Mouse (Mus musculus): ENCODE data around the gene Armcx2. TPM values are rescaled to one million over a fixed set of nuclear protein-coding genes. Genes with fewer than 3 reads are reported as not detected.
"Not testable (repeated sequence)": the region's sequence is repeated elsewhere in the genome, so short reads cannot be mapped to it uniquely, and the experiment has no call there.

Gene Armcx2
- 2.7 and 6.2 TPM in 2 replicates for polyA plus RNA-seq (2012; ENCODE audit: insufficient read depth, low replicate concordance)

- H3K27me3 ChIP-seq (replicated peaks): peaks cover 32% of the 10 kb centered on the region
- H3K4me3 ChIP-seq (replicated peaks): peak within 1 kb of the TSS; percentile 90
- TF ChIP-seq GATA1 (IDR thresholded peaks at IDR 0.05; ENCODE audit: borderline replicate concordance, low read length) (no peak), FLI1 (IDR thresholded peaks at IDR 0.05; ENCODE audit: low read length) (no peak)
- peaks cover 17% of the 10 kb centered on the region for H3K36me3 ChIP-seq (replicated peaks; ENCODE audit: low read length)
- no peaks in the 10 kb centered on the region for H3K9me3 ChIP-seq
- H3K4me1 ChIP-seq: peaks cover 12% of the 10 kb centered on the region
Measured at GRCm38 (mm10) chrX:134808755-134809224, at the start of gene Armcx2. Armcx2 (minus strand) TSS chrX:134809221.

GRCm38 (mm10) chrX:134849662-134850061 is 40.6 kb upstream of the Armcx2 start:
- no peak for TF ChIP-seq FLI1 (IDR thresholded peaks at IDR 0.05; ENCODE audit: low read length)
- no peak for TF ChIP-seq GATA1 (IDR thresholded peaks at IDR 0.05; ENCODE audit: borderline replicate concordance, low read length)
- Histone ChIP-seq H3K27me3 (replicated peaks) (peaks cover 4% of the 10 kb centered on the region), H3K36me3 (replicated peaks; ENCODE audit: low read length) (no peaks in the 10 kb centered on the region), H3K4me3 (replicated peaks) (no peak overlapping the region), H3K4me1 (peaks cover under 1% of the 10 kb centered on the region; the same call in 1 of the 2 replicates), H3K9me3 (no peaks in the 10 kb centered on the region)

GRCm38 (mm10) chrX:134844424-134844823 is 35.4 kb upstream of the Armcx2 start:
- peaks cover 12% of the 10 kb centered on the region; the same call in 1 of the 2 replicates for H3K4me1 ChIP-seq
- peaks cover 3% of the 10 kb centered on the region for H3K27me3 ChIP-seq (replicated peaks)
- H3K36me3 ChIP-seq (replicated peaks; ENCODE audit: low read length): no peaks in the 10 kb centered on the region
- H3K4me3 ChIP-seq (replicated peaks): no peak overlapping the region
- H3K9me3 ChIP-seq: no peaks in the 10 kb centered on the region
- no peak for TF ChIP-seq FLI1 (IDR thresholded peaks at IDR 0.05; ENCODE audit: low read length)
- no peak for TF ChIP-seq GATA1 (IDR thresholded peaks at IDR 0.05; ENCODE audit: borderline replicate concordance, low read length)

- Histone ChIP-seq H3K36me3 (replicated peaks; ENCODE audit: low read length) (no peaks in the 10 kb centered on the region), H3K4me3 (replicated peaks) (no peak overlapping the region), H3K9me3 (no peaks in the 10 kb centered on the region), H3K27me3 (replicated peaks) (peaks cover 4% of the 10 kb centered on the region), H3K4me1 (peaks cover 6% of the 10 kb centered on the region; the same call in 1 of the 2 replicates)
- TF ChIP-seq FLI1 (IDR thresholded peaks at IDR 0.05; ENCODE audit: low read length) (no peak), GATA1 (IDR thresholded peaks at IDR 0.05; ENCODE audit: borderline replicate concordance, low read length) (no peak)
Measured at GRCm38 (mm10) chrX:134830508-134830907, 21.5 kb upstream of the Armcx2 start.

- peaks cover 12% of the 10 kb centered on the region for H3K4me1 ChIP-seq
- H3K9me3 ChIP-seq: no peaks in the 10 kb centered on the region
- H3K36me3 ChIP-seq (replicated peaks; ENCODE audit: low read length): peaks cover 17% of the 10 kb centered on the region
- peaks cover 32% of the 10 kb centered on the region for H3K27me3 ChIP-seq (replicated peaks)
- TF ChIP-seq GATA1 (IDR thresholded peaks at IDR 0.05; ENCODE audit: borderline replicate concordance, low read length) (no peak), FLI1 (IDR thresholded peaks at IDR 0.05; ENCODE audit: low read length) (no peak)
- H3K4me3 ChIP-seq (replicated peaks): peak overlapping the region; percentile 90
Measured at GRCm38 (mm10) chrX:134807833-134808754, 927 bp downstream of the Armcx2 start.

GRCm38 (mm10) chrX:134787728-134788127 is 21.3 kb downstream of the Armcx2 start:
- no peaks in the 10 kb centered on the region for H3K27me3 ChIP-seq (replicated peaks)
- H3K36me3 ChIP-seq (replicated peaks; ENCODE audit: low read length): no peaks in the 10 kb centered on the region
- H3K4me3 ChIP-seq (replicated peaks): no peak overlapping the region
- no peaks in the 10 kb centered on the region for H3K4me1 ChIP-seq
- TF ChIP-seq FLI1 (IDR thresholded peaks at IDR 0.05; ENCODE audit: low read length) (no peak), GATA1 (IDR thresholded peaks at IDR 0.05; ENCODE audit: borderline replicate concordance, low read length) (no peak)
- peaks cover 4% of the 10 kb centered on the region; the same call in 1 of the 2 replicates for H3K9me3 ChIP-seq

- not testable (repeated sequence) for H3K4me3 ChIP-seq (replicated peaks); H3K9me3 ChIP-seq; H3K4me1 ChIP-seq; H3K27me3 ChIP-seq (replicated peaks); H3K36me3 ChIP-seq (replicated peaks; ENCODE audit: low read length)
Measured at GRCm38 (mm10) chrX:134763428-134764198, 45.4 kb downstream of the Armcx2 start.

- H3K36me3 ChIP-seq (replicated peaks; ENCODE audit: low read length): peaks cover 5% of the 10 kb centered on the region
- peaks cover 7% of the 10 kb centered on the region for H3K4me1 ChIP-seq
- TF ChIP-seq FLI1 (IDR thresholded peaks at IDR 0.05; ENCODE audit: low read length) (no peak), GATA1 (IDR thresholded peaks at IDR 0.05; ENCODE audit: borderline replicate concordance, low read length) (no peak)
- no peaks in the 10 kb centered on the region for H3K9me3 ChIP-seq
- peak overlapping the region; percentile 93 for H3K4me3 ChIP-seq (replicated peaks)
- H3K27me3 ChIP-seq (replicated peaks): peaks cover 2% of the 10 kb centered on the region
Measured at GRCm38 (mm10) chrX:134757293-134757995, 51.6 kb downstream of the Armcx2 start.
